Mouse (Mus musculus): Measurements from ENCODE around the gene Polr3gl. TPM values are rescaled to one million over a fixed set of nuclear protein-coding genes. Genes with fewer than 3 reads are reported as not detected.
"Not testable (repeated sequence)": the region's sequence is repeated elsewhere in the genome, so short reads cannot be mapped to it uniquely, and the experiment has no call there.

Gene Polr3gl
- polyA plus RNA-seq, 1 experiment from 2014 or later, result 42.8 TPM

- ATAC-seq (ENCODE audit: low read depth); H3K27ac ChIP-seq (replicated peaks); H3K27me3 ChIP-seq; H3K4me3 ChIP-seq; H3K9me3 ChIP-seq; H3K9ac ChIP-seq; H3K36me3 ChIP-seq; H3K4me2 ChIP-seq: not testable (repeated sequence)
- H3K4me1 ChIP-seq (replicated peaks), result peaks cover 48% of the 10 kb centered on the region
- WGBS, result 91% methylated on average over 4 of the region's 4 CpGs
Measured at GRCm38 (mm10) chr3:96606007-96606406, 12.0 kb upstream of the Polr3gl start.

GRCm38 (mm10) chr3:96603311-96603710 is 9.3 kb upstream of the Polr3gl start:
- H3K27ac ChIP-seq (replicated peaks), result peak overlapping the region; percentile 97
- WGBS, result 36% methylated on average over 5 of the region's 5 CpGs

GRCm38 (mm10) chr3:96602704-96603084 is 8.7 kb upstream of the Polr3gl start:
- peak overlapping the region; percentile 98 for H3K9ac ChIP-seq
- H3K36me3 ChIP-seq, result peaks cover 6% of the 10 kb centered on the region
- peak overlapping the region; percentile 97 for H3K27ac ChIP-seq (replicated peaks)
- ATAC-seq (ENCODE audit: low read depth), result no peak
- H3K4me1 ChIP-seq (replicated peaks), result peaks cover 78% of the 10 kb centered on the region
- peak overlapping the region; percentile 84 for H3K4me3 ChIP-seq
- H3K9me3 ChIP-seq, result no peaks in the 10 kb centered on the region
- WGBS, result 22% methylated on average over 5 of the region's 5 CpGs
- peak overlapping the region; percentile 82 for H3K4me2 ChIP-seq
- 0 out of 2 replicates have a peak, but pooled peaks cover 3% of the 10 kb centered on the region for H3K27me3 ChIP-seq

More at GRCm38 (mm10) chr3:96603311-96603710, 9.3 kb upstream of the Polr3gl start:
- Histone ChIP-seq H3K4me1 (replicated peaks) (peaks cover 72% of the 10 kb centered on the region), H3K4me2 (peak overlapping the region; percentile 82), H3K27me3 (0 out of 2 replicates have a peak, but pooled peaks cover 3% of the 10 kb centered on the region), H3K9me3 (no peaks in the 10 kb centered on the region), H3K4me3 (peak overlapping the region; percentile 84), H3K9ac (peak overlapping the region; percentile 98), H3K36me3 (peaks cover 6% of the 10 kb centered on the region)
- no peak for ATAC-seq (ENCODE audit: low read depth)

- Histone ChIP-seq H3K36me3 (peaks cover 6% of the 10 kb centered on the region), H3K9me3 (no peaks in the 10 kb centered on the region), H3K4me3 (peak overlapping the region; percentile 84), H3K9ac (peak overlapping the region; percentile 98), H3K27me3 (0 out of 2 replicates have a peak, but pooled peaks cover 3% of the 10 kb centered on the region), H3K4me1 (replicated peaks) (peaks cover 81% of the 10 kb centered on the region), H3K4me2 (peak overlapping the region; percentile 82), H3K27ac (replicated peaks) (peak overlapping the region; percentile 97)
- WGBS, result 13% methylated on average over 10 of the region's 10 CpGs
- no peak for ATAC-seq (ENCODE audit: low read depth)
Measured at GRCm38 (mm10) chr3:96601941-96602703, 8.1 kb upstream of the Polr3gl start.

GRCm38 (mm10) chr3:96601251-96601787 is 7.3 kb upstream of the Polr3gl start:
- 1% methylated on average over 19 of the region's 40 CpGs for WGBS

DNA sequence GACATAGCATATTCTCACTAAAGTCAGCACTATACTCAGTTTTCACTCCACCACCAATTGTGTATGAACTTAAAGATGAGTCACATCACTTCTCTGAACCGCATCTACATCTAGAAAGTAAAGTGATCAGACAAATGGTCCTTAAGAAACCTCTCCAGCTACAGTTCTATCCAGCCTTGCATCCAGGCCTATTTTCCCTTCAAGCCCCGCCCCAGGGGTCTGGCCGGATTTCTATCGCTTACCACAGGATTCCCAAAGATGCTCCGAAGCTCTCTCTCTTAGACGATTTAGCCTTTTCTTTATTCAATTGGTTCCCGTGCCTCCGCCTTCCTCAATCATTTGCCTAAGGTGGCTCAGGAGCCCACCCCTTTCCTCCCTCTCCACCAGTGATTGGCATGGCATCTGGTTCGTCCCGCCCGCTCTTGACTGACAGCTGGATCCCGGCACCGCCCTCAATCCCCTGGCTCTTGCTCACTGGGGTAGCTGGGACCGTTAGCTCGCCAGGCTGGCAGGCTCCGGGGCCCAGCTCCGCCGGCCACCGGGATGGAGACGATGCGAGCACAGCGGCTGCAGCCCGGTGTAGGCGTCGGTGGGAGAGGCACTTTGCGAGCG is 6.8 kb upstream of the Polr3gl start, which contains the start of gene Lix1l:
TSS of gene Lix1l (plus strand) at position 511 of the 612 bp plus-strand sequence.
- WGBS, result under 1% methylated on average over 22 of the region's 27 CpGs
- Histone ChIP-seq H3K9ac (peak within 1 kb of the TSS; percentile 98), H3K9me3 (no peaks in the 10 kb centered on the region), H3K4me1 (replicated peaks) (peaks cover 90% of the 10 kb centered on the region), H3K27ac (replicated peaks) (peak within 1 kb of the TSS; percentile 97), H3K36me3 (peaks cover 6% of the 10 kb centered on the region), H3K4me3 (peak within 1 kb of the TSS; percentile 84), H3K4me2 (peak within 1 kb of the TSS; percentile 82), H3K27me3 (0 out of 2 replicates have a peak, but pooled peaks cover 4% of the 10 kb centered on the region)
- ATAC-seq (ENCODE audit: low read depth), result peak; percentile 91

More at GRCm38 (mm10) chr3:96601251-96601787, 7.3 kb upstream of the Polr3gl start:
- ATAC-seq (ENCODE audit: low read depth), result peak; percentile 65
- H3K27ac ChIP-seq (replicated peaks), result peak overlapping the region; percentile 97
- peak overlapping the region; percentile 82 for H3K4me2 ChIP-seq
- H3K4me3 ChIP-seq, result peak overlapping the region; percentile 84
- H3K27me3 ChIP-seq, result 0 out of 2 replicates have a peak, but pooled peaks cover 3% of the 10 kb centered on the region
- H3K4me1 ChIP-seq (replicated peaks), result peaks cover 84% of the 10 kb centered on the region
- no peaks in the 10 kb centered on the region for H3K9me3 ChIP-seq
- peaks cover 6% of the 10 kb centered on the region for H3K36me3 ChIP-seq
- H3K9ac ChIP-seq, result peak overlapping the region; percentile 98

- Histone ChIP-seq H3K4me1 (replicated peaks) (peaks cover 81% of the 10 kb centered on the region), H3K9me3 (no peaks in the 10 kb centered on the region), H3K27me3 (peaks cover 13% of the 10 kb centered on the region), H3K36me3 (peaks cover 3% of the 10 kb centered on the region; the same call in 1 of the 2 replicates), H3K4me2 (peak overlapping the region; percentile 99), H3K27ac (replicated peaks) (no peak overlapping the region), H3K4me3 (peak overlapping the region; percentile 54; the same call in 1 of the 2 replicates), H3K9ac (0 out of 2 replicates have a peak overlapping the region, but pooled peaks have one; percentile 84)
- no peak for ATAC-seq (ENCODE audit: low read depth)
- 75% methylated on average over 3 of the region's 3 CpGs for WGBS
Measured at GRCm38 (mm10) chr3:96599411-96599810, 5.4 kb upstream of the Polr3gl start.

DNA sequence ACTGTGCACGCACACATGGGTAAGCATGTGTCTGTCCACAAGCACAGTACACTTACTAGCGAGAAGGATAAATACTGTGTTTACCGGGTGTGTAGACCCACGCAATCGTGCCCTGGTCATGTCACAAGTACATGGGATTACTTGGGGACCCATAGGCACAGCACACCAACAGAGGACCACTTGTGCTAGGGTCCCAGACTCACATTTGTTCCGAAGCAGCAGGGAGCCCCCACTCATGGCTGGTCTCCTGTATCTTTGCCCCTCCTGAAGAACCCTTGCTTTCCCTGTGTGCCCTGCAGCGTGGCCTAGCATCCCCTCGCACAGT is 5.0 kb upstream of the Polr3gl start:
- H3K4me1 ChIP-seq (replicated peaks), result peaks cover 77% of the 10 kb centered on the region

GRCm38 (mm10) chr3:96598156-96599068 is 4.4 kb upstream of the Polr3gl start:
- H3K27me3 ChIP-seq, result peaks cover 13% of the 10 kb centered on the region
- ATAC-seq (ENCODE audit: low read depth), result no peak
- H3K4me1 ChIP-seq (replicated peaks), result peaks cover 72% of the 10 kb centered on the region
- WGBS, result 2% methylated on average over 54 of the region's 54 CpGs
- no peaks in the 10 kb centered on the region for H3K9me3 ChIP-seq
- peak overlapping the region; percentile 99 for H3K4me2 ChIP-seq
- peak overlapping the region; percentile 76 for H3K27ac ChIP-seq (replicated peaks)
- H3K36me3 ChIP-seq, result no peaks in the 10 kb centered on the region
- H3K4me3 ChIP-seq, result peak overlapping the region; percentile 54
- H3K9ac ChIP-seq, result peak overlapping the region; percentile 84

More for the DNA sequence above, 5.0 kb upstream of the Polr3gl start:
- ATAC-seq (ENCODE audit: low read depth), result no peak
- 41% methylated on average over 8 of the region's 8 CpGs for WGBS
- Histone ChIP-seq H3K4me3 (peak overlapping the region; percentile 54), H3K4me2 (peak overlapping the region; percentile 99), H3K27me3 (peaks cover 13% of the 10 kb centered on the region), H3K36me3 (peaks cover 3% of the 10 kb centered on the region; the same call in 1 of the 2 replicates), H3K9me3 (no peaks in the 10 kb centered on the region), H3K9ac (peak overlapping the region; percentile 84; the same call in 1 of the 2 replicates), H3K27ac (replicated peaks) (no peak overlapping the region)

DNA sequence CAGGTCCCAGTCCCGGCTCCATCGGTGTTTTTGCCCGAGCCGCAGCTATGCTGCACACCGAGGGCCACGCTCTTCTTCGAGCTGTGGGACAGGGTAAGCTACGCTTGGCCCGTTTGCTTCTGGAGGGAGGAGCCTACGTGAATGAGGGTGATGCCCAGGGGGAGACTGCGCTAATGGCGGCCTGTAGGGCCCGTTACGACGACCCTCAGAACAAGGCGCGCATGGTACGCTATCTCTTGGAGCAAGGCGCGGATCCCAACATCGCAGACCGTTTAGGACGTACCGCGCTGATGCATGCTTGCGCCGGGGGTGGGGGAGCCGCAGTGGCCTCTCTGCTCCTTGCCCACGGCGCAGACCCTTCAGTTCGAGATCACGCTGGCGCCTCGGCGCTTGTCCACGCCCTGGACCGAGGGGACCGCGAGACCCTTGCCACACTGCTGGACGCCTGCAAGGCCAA is 3.5 kb upstream of the Polr3gl start:
- no peaks in the 10 kb centered on the region for H3K9me3 ChIP-seq
- WGBS, result under 1% methylated on average over 40 of the region's 40 CpGs
- peak overlapping the region; percentile 76 for H3K27ac ChIP-seq (replicated peaks)
- ATAC-seq (ENCODE audit: low read depth), result no peak; the same call in 1 of the 2 replicates
- H3K4me3 ChIP-seq, result peak overlapping the region; percentile 54
- H3K36me3 ChIP-seq, result no peaks in the 10 kb centered on the region
- H3K27me3 ChIP-seq, result peaks cover 13% of the 10 kb centered on the region
- peaks cover 72% of the 10 kb centered on the region for H3K4me1 ChIP-seq (replicated peaks)
- H3K4me2 ChIP-seq, result peak overlapping the region; percentile 99
- peak overlapping the region; percentile 84 for H3K9ac ChIP-seq

DNA sequence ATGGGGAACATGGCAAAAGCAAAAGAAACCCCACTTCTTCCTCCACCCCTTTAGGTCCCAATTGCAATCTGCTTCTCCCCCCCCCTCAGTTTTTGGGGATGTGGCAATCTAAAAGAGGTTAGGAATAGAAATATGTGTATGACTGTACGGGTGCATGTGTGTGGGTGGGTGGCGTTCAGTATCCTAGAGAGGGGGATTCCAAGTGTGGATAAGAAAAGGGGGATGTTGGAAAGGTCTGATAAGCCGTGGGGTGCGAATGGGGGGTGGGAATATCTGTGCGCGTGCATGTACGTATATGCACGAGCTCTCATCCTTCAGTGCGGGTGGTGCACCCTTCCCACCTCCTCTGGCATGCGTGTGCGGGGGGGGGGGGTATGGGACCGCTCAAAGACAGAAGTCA is 2.9 kb upstream of the Polr3gl start:
- H3K4me2 ChIP-seq, result peak overlapping the region; percentile 99
- H3K4me1 ChIP-seq (replicated peaks), result peaks cover 66% of the 10 kb centered on the region
- H3K27ac ChIP-seq (replicated peaks), result peak overlapping the region; percentile 76
- H3K9me3 ChIP-seq, result no peaks in the 10 kb centered on the region
- peak overlapping the region; percentile 84 for H3K9ac ChIP-seq
- H3K36me3 ChIP-seq, result no peaks in the 10 kb centered on the region
- ATAC-seq (ENCODE audit: low read depth), result no peak
- 6% methylated on average over 9 of the region's 12 CpGs for WGBS
- peak overlapping the region; percentile 54 for H3K4me3 ChIP-seq
- peaks cover 13% of the 10 kb centered on the region for H3K27me3 ChIP-seq

All from neural tube, embryonic 13.5 days (tissue).